Mouse (Mus musculus): Measurements from ENCODE around the gene Adh5.
A peak's percentile ranks its signal among the peaks of the same experiment; 100 is the strongest.
"Not testable (repeated sequence)": the region's sequence is repeated elsewhere in the genome, so short reads cannot be mapped to it uniquely, and the experiment has no call there.

Gene Adh5

GRCm38 (mm10) chr3:138461832-138462231 is 18.9 kb downstream of the Adh5 start:
- DNase-seq: no peak

- DNase-seq: no peak
Observed at GRCm38 (mm10) chr3:138463137-138463536, 20.2 kb downstream of the Adh5 start.

- DNase-seq: no peak
Observed at GRCm38 (mm10) chr3:138463807-138464206, 20.9 kb downstream of the Adh5 start.

- no peak for DNase-seq
Observed at GRCm38 (mm10) chr3:138464573-138465147, 21.8 kb downstream of the Adh5 start.

- DNase-seq: not testable (repeated sequence)
Observed at GRCm38 (mm10) chr3:138466656-138467055, 23.8 kb downstream of the Adh5 start.

- DNase-seq: no peak
Observed at GRCm38 (mm10) chr3:138471066-138471465, 28.2 kb downstream of the Adh5 start.

GRCm38 (mm10) chr3:138479489-138479888 is 36.6 kb downstream of the Adh5 start:
- no peak for DNase-seq

- no peak for DNase-seq
Observed at GRCm38 (mm10) chr3:138481526-138482284, 38.8 kb downstream of the Adh5 start.

GRCm38 (mm10) chr3:138483240-138483639 is 40.3 kb downstream of the Adh5 start:
- DNase-seq: no peak

GRCm38 (mm10) chr3:138488584-138489326 is 45.9 kb downstream of the Adh5 start:
- DNase-seq: no peak

- peak; percentile 95 for DNase-seq
Observed at GRCm38 (mm10) chr3:138489327-138490033, 46.6 kb downstream of the Adh5 start, which contains the start of gene Metap1. Gene Metap1 (minus strand): TSS chr3:138489515.

- no peak for DNase-seq
Observed at GRCm38 (mm10) chr3:138490034-138490337, 47.1 kb downstream of the Adh5 start.

GRCm38 (mm10) chr3:138493668-138494067 is 50.8 kb downstream of the Adh5 start:
- no peak for DNase-seq

- DNase-seq: no peak
Observed at GRCm38 (mm10) chr3:138494565-138494964, 51.7 kb downstream of the Adh5 start.

GRCm38 (mm10) chr3:138495166-138496145 is 52.6 kb downstream of the Adh5 start:
- DNase-seq: no peak

- DNase-seq: no peak
Observed at GRCm38 (mm10) chr3:138498731-138499130, 55.8 kb downstream of the Adh5 start.

GRCm38 (mm10) chr3:138499854-138500740 is 57.2 kb downstream of the Adh5 start:
- no peak for DNase-seq

- DNase-seq: no peak
Observed at GRCm38 (mm10) chr3:138503754-138504153, 60.9 kb downstream of the Adh5 start.
